Mouse (Mus musculus): ENCODE results near the gene Dlg1.
"Not testable (repeated sequence)": the region's sequence is repeated elsewhere in the genome, so short reads cannot be mapped to it uniquely, and the experiment has no call there.

Gene Dlg1

GRCm38 (mm10) chr16:31657502-31657901 is 5.7 kb upstream of the Dlg1 start:
- DNase-seq (ENCODE audit: low read depth): no peak

- DNase-seq (ENCODE audit: low read depth): no peak
Observed at GRCm38 (mm10) chr16:31658539-31659334, 4.5 kb upstream of the Dlg1 start.

GRCm38 (mm10) chr16:31659453-31659852 is 3.8 kb upstream of the Dlg1 start:
- no peak for DNase-seq (ENCODE audit: low read depth)

GRCm38 (mm10) chr16:31662556-31663378 is 476 bp upstream of the Dlg1 start:
- no peak for DNase-seq (ENCODE audit: low read depth)

- DNase-seq (ENCODE audit: low read depth): no peak
Observed at GRCm38 (mm10) chr16:31664287-31664597, 999 bp downstream of the Dlg1 start.

GRCm38 (mm10) chr16:31672202-31672601 is 9.0 kb downstream of the Dlg1 start:
- DNase-seq (ENCODE audit: low read depth): no peak

- DNase-seq (ENCODE audit: low read depth): no peak
Observed at GRCm38 (mm10) chr16:31677463-31677862, 14.2 kb downstream of the Dlg1 start.

- DNase-seq (ENCODE audit: low read depth): no peak
Observed at GRCm38 (mm10) chr16:31682291-31682690, 19.0 kb downstream of the Dlg1 start.

- no peak for DNase-seq (ENCODE audit: low read depth)
Observed at GRCm38 (mm10) chr16:31683670-31684430, 20.6 kb downstream of the Dlg1 start.

- no peak for DNase-seq (ENCODE audit: low read depth)
Observed at GRCm38 (mm10) chr16:31684771-31685170, 21.5 kb downstream of the Dlg1 start.

- no peak for DNase-seq (ENCODE audit: low read depth)
Observed at GRCm38 (mm10) chr16:31687766-31688165, 24.5 kb downstream of the Dlg1 start.

- peak; percentile 45 for DNase-seq (ENCODE audit: low read depth)
Observed at GRCm38 (mm10) chr16:31695286-31696020, 32.2 kb downstream of the Dlg1 start.

- DNase-seq (ENCODE audit: low read depth): no peak
Observed at GRCm38 (mm10) chr16:31696367-31696766, 33.1 kb downstream of the Dlg1 start.

- DNase-seq (ENCODE audit: low read depth): no peak
Observed at GRCm38 (mm10) chr16:31697341-31697740, 34.1 kb downstream of the Dlg1 start.

- no peak for DNase-seq (ENCODE audit: low read depth)
Observed at GRCm38 (mm10) chr16:31705213-31705612, 42.0 kb downstream of the Dlg1 start.

GRCm38 (mm10) chr16:31705904-31706303 is 42.7 kb downstream of the Dlg1 start:
- DNase-seq (ENCODE audit: low read depth): no peak

- DNase-seq (ENCODE audit: low read depth): no peak
Observed at GRCm38 (mm10) chr16:31707326-31707725, 44.1 kb downstream of the Dlg1 start.

GRCm38 (mm10) chr16:31722991-31723390 is 59.7 kb downstream of the Dlg1 start:
- no peak for DNase-seq (ENCODE audit: low read depth)

GRCm38 (mm10) chr16:31724121-31724520 is 60.9 kb downstream of the Dlg1 start:
- peak; percentile 21 for DNase-seq (ENCODE audit: low read depth)

- no peak for DNase-seq (ENCODE audit: low read depth)
Observed at GRCm38 (mm10) chr16:31724818-31725217, 61.6 kb downstream of the Dlg1 start.

- not testable (repeated sequence) for DNase-seq (ENCODE audit: low read depth)
Observed at GRCm38 (mm10) chr16:31730971-31731370, 67.7 kb downstream of the Dlg1 start.

GRCm38 (mm10) chr16:31737081-31737480 is 73.8 kb downstream of the Dlg1 start:
- DNase-seq (ENCODE audit: low read depth): no peak
